Mouse (Mus musculus) thymus, postnatal 14 days (tissue): ENCODE results near the gene Tns1.
A peak's percentile ranks its signal among the peaks of the same experiment; 100 is the strongest.

Source experiments
- DNase-seq: peaks from one replicate; pipeline ENCODE4 v3.0.0; 2021

Tns1 gene

GRCm38 (mm10) chr1:74008498-74008897 is 115.8 kb downstream of the Tns1 start:
- DNase-seq, result no peak

DNA sequence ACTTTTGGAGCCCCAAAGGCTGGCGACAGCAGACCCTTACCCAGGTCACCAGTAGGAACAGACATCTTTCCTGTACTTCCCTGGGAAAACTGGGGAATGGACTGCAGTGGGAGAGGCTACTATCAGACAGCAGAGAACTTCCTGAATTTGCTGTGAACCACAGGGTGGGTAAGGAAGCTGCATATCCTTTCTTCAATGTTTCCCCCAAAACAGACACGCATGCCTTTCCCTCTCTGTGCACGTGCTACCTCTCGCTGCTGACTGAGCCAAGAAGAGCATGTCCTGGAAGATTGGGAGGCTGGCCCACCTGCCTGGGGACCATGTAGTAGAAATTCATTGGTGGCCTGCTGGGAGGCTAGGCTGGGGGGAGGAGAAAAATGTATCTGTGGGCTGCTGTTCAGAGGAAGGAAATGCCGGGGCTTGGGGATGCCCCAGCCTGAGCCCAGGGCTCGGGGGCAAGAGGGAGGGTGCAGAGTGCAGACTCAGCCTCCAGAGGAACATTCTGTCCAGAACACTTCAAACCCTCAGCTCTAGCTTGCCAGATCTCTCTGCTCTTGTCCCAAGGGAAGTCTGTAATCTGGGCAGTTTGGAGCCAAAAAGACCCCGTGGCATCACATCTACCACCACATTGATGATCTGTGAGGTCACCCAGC is 116.7 kb downstream of the Tns1 start:
- peak; percentile 34 for DNase-seq

- no peak for DNase-seq
Measured at GRCm38 (mm10) chr1:74005020-74005419, 119.2 kb downstream of the Tns1 start.

- no peak for DNase-seq
Measured at GRCm38 (mm10) chr1:74003723-74004122, 120.5 kb downstream of the Tns1 start.

DNA sequence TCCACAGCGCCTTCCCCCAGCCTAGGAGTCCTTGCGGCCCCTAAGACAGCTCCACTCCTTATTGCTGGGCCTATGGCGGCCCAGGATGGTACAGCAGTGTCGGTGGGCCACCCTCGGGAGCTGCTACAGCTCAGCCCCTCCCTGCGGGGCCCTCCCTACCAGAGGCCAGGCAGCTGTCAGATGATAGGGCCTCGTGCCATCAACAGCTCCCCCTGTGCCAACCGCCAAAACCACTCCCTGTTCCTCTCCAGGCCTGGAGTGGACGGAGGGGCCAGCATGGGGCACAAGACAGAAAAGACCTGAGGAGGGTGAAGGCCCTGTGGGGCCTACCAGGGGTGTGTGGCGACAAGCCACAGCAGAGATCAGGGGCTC is 122.8 kb downstream of the Tns1 start:
- peak; percentile 27 for DNase-seq

- no peak for DNase-seq
Measured at GRCm38 (mm10) chr1:74000810-74001448, 123.3 kb downstream of the Tns1 start.

DNA sequence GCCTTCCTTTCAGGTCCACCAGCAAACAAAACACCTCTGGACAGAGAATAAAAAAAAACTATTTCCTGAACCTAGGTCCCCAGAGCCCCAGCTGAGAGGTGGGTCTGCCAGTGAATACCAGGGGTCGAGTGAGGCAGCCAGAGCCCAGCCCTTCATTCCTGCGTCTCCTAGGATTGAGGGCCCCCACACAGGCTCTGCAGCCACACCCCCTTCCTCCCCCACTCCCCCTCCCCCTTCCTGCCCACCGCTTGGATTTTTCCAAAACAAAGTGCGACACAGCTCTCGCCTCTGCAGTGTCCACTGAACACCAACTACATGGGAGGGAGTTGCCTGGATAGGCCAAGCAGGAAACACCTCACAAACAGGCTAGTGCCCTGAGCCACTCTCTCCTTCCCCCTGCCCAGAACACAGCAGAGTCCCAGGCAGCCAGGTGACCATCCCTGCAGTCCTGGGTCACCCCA is 124.0 kb downstream of the Tns1 start:
- DNase-seq, result no peak

- DNase-seq, result no peak
Measured at GRCm38 (mm10) chr1:73999533-73999932, 124.7 kb downstream of the Tns1 start.

- no peak for DNase-seq
Measured at GRCm38 (mm10) chr1:73998925-73999375, 125.3 kb downstream of the Tns1 start.

DNA sequence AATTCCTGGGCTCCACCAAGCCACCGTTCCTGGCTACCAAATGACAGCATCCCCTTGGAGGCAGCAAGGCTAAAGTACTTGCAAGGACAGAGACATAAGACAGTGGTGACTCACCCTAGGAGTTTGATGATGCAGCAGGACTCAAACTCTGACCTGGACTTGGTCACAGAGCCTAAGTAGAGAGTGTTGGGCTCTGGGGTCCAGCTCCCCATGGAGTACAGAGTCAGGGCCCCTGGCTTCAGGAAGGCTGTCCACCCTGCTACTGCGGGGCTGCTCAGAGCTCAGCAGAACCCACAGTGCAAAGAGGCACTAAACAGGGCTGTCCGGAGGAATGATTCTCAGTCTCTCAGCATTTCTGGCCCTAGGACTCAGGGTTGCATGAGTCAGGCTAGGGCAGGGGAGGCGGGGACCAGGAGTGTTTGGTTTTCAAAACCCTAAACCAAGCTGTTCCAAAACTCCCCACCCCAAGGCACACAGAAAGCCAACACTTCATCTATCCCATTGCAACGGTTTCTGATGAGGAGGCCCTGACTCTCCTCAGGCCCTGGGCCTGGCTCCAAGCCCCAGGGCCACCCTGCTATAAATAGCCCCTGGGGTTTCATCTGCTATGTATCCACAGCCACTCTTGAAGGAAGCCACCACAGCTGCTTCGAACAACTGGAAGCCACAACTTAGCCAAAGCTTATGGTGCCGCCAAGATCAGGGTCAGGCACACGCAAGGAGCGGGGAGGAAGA is 126.0 kb downstream of the Tns1 start:
- no peak for DNase-seq

DNA sequence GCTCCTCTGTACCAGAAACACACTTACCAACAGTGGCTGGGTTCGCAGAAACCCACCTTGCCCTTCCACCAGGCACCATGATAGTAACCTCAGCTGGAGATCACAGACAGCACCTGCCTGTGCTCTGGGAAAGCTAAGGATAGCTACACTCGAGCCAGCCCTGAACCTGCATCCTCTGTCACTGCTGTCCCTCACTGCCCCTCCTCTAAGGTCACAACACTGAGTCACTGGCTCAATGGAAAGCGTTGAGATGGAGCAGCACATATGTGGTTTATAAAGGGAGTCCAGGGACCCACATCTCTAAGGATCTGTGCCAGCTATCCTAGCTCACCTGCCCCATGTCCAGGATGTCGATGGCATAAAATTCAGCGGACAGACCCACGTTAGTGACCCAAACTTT is 126.9 kb downstream of the Tns1 start:
- DNase-seq, result no peak

DNA sequence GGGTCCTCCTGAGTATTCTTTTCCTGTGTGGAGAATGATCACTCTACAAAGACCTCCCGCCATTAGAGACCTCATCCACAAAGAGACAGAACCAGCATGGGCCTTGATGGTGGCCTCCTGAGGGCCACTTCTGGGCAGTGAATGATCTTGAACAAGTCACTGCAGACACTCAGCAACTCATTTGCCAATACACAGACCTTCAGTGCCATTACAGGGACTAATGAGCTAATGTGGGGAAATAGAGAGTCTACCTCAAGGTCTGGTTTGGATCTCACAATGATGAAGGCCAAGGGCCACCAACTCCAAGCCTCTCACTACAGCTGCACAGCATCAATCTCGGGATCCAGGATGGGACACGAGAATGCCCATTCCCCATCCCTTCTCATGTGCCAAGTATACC is 127.6 kb downstream of the Tns1 start:
- no peak for DNase-seq

GRCm38 (mm10) chr1:73996209-73996608 is 128.0 kb downstream of the Tns1 start:
- DNase-seq, result peak; percentile 62

DNA sequence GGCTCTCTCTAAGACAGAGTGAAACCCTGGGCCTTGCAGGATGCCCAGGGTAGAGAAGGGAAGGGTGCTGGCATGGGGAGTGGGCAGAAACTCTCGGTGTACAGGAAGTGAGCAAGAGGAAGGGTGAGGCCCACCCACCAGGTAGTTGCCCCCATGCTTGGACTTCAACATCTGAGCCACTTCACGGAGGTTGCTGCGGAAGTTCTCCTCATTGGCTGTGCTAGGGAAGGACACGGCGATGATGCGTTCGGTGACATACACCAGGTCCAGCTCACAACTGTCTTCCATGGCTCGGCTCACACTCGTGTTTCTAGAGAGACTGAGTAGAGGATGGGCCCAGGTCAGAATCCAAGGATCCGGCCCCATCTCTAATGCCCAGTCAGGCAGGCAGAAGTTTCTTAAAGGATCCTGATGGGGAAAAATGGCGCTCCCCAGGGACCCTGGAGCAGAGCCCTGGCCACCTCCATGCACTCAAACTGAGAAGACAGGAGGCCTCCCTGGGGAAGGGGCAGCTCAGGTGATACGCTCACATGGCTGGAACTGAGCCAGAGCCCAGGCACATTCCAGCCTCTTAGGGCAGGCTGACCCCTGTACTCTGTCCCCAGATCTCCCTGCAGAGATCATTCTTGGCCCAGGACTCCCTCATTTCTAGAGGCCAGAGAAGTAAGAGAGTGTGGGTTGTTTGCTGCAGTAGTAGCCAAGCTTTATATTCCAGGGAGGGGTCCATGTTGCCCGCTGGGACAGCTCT is 129.0 kb downstream of the Tns1 start:
- DNase-seq, result no peak

- no peak for DNase-seq
Measured at GRCm38 (mm10) chr1:73993901-73994426, 130.3 kb downstream of the Tns1 start.

- no peak for DNase-seq
Measured at GRCm38 (mm10) chr1:73993279-73993678, 131.0 kb downstream of the Tns1 start.

DNA sequence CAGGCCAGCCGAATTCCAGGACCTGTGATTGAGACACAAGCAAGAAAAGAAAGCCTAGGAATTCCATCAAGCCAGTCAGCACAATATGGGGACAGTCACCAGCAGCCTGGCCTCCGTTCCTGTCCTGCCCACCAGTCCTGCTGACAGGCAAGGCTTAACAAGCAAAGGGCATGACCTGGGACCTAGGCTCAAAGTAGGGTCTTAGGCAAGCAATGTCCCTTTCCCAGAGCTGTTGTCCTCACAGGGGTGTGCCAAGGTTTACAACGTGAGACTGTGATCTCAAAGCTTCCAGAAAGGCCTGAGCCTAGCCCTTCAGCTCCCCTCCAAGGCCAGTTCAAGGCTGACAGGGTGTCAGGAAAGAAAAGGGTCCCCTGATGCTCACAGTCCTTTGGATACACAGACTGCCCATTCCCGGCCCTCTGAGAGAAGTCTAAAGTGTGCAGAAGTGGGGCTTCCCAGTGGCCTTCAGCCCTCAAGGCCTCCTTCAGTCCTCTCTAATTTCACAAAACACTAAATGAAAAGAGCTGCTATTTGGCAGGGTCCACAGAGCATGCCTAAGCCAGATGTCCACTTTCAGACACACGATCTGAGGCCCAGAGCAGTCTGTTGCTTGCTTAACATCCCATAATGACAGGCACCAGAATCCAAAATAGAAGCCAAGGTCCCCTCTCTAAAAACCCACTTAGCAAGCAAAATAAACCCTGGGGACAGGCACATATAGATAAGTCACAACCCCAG is 131.9 kb downstream of the Tns1 start:
- no peak for DNase-seq

GRCm38 (mm10) chr1:73991226-73991625 is 133.0 kb downstream of the Tns1 start:
- DNase-seq, result no peak

DNA sequence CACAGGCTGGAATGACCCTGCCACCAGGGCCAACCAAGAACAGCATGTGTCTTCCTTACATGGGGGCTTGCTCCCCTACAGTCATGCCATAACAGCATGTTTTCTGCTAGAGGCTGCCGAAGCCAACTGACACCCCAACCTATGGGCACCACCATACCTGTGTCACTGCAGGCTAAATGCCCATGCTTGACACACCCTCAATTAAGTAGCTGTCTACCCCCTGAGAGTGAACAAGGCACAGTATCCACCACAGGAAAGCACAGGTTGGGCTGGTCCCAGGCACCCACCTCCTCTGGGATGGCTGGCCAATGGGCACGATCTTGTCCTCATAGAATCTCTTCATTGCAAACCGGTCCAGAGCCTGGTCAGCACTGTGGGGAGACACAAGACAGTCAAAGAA is 134.2 kb downstream of the Tns1 start:
- no peak for DNase-seq

DNA sequence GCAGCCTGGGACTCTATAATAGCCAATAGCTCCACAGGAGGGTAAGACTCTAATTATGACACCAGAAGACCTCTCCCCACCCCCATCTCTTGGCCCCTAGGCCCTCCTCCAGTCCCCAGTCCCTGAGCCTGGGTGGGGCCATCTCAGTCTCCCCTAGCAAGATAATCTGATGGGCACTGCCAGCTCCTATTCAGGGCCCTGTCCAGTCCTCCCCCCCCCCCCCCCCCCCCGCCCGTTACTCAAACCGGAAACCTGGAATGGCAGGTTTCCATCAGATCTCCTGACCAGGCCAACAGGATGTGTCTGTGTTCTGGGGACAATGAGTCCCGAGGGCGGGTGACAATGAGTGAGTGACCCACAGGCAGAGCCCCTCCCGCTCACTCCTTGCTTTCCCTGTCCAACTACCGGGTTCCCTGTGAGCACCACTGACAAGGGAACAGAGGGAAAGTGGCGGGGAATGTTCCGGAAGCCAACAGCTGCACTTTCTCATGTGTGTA is 136.5 kb downstream of the Tns1 start:
- no peak for DNase-seq

DNA sequence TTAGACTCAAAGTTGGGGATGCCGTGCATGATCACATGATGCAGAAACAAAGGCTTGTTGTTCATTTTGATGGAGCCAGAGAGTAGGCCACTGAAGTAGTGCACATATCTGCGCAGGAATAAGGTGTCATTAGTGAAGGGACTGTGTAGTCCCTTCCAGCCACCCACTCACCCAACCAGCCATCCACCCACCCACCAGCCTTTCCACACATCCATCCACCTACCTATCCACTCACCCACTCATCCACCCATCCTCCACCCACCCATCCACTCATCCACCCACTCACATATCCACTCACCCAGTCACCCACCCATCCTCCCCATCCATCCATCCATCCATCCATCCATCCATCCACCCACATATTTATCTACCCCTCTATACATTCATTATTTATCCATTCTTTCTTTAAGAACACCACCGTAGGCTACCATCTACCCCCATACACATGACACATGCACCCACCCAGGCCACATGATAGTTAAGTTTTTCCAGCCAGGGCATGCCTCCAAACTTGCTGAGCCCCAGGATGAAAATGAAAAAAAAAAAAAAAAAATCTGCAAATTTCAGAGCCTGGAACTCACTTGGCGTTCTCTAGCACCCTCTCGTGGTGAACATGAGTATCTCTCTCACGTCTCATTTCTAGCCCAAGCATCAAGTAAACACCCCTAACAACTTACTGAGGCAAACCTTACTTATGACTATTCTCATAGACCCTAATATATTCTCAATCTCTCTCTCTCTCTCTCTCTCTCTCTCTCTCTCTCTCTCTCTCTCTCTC is 137.8 kb downstream of the Tns1 start:
- peak; percentile 48 for DNase-seq
